Mouse (Mus musculus) adrenal gland, adult 8-10 months (tissue): Measurements from ENCODE around the gene Olfr1057. TPM values are rescaled to one million over a fixed set of nuclear protein-coding genes. Genes with fewer than 3 reads are reported as not detected.
"Not testable (repeated sequence)": the region's sequence is repeated elsewhere in the genome, so short reads cannot be mapped to it uniquely, and the experiment has no call there.

Experiments
- DNase-seq: peaks from one replicate; pipeline ENCODE4 v3.0.0; 2022
- total RNA-seq, 4 experiments: library from RNA; stranded (reverse); gene quantifications; 2 replicates each; pipeline ENCODE4 v1.2.4; 2022

Olfr1057 gene
- total RNA-seq: not detected

- DNase-seq: no peak
Measured at GRCm38 (mm10) chr2:86378293-86378692, at the start of gene Olfr1057. Gene Olfr1057, minus strand, starts transcription at chr2:86378393.

DNA sequence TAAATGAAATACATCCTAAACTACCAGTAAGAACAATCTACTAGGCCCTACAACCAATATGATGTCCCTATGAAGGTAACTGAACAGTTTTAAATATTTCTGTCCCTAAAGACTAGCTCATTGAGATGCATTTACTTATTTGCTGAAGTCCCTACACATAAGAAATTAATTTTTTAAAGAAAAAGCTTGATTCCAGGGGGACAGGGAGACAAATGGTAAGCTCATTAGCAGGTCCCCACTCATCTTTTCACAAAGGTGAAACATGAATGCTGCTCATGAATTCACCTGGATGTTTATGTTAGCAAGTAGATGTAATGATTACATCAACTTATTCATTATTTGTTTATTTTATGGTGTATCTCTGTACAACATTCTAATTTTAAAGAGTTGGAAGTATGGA is 48.5 kb upstream of the Olfr1057 start, which contains the start of gene Olfr1062:
Olfr1062 (minus strand) TSS at position 101 of the 400 bp plus-strand sequence.
- DNase-seq: not testable (repeated sequence)

DNA sequence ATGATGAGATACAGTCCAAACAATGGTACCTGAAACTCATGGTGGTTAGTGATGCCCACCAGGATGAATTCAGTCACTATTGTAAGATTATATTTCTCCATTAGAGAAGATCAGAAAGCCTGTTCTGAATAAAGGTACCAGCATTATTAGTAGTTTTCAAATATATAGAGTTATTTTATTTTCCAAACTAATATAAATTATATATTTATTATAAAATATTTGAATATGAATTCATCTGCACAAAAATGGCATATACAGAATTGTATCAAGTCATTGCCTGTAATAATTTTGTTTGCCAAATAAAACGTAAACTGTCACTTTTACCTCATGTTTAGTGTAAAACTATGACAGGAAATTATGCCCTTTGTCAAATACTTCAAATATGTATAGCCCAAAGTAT is 35.8 kb upstream of the Olfr1057 start, which contains the start of gene Olfr1061:
Olfr1061 (minus strand) TSS at position 101 of the 400 bp plus-strand sequence.
- DNase-seq: no peak

- no peak for DNase-seq
Measured at GRCm38 (mm10) chr2:86395114-86395513, 16.9 kb upstream of the Olfr1057 start.

- not testable (repeated sequence) for DNase-seq
Measured at GRCm38 (mm10) chr2:86388461-86388860, 10.3 kb upstream of the Olfr1057 start, which contains the start of gene Olfr1058. Gene Olfr1058, minus strand, starts transcription at chr2:86388561.

DNA sequence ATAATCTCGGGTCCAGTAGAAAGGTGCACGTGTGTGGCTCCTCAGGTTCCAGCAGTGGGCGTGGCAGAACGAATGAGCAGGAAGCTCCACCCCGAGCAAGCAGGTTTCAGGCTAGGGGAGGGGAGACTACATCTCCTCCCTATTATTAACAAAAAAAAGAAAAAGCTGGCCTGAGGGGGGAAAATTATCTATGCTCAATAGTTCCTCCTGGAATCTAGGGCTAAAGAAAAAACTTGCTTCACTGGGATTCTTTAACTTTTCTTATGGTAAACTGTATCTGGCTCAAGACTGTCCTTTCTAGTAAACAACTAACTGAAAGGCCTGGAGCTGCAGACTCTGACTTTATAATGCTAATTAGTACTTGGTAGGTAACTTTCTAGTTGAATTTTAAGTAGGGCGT is 11.9 kb downstream of the Olfr1057 start:
- DNase-seq: not testable (repeated sequence)

- DNase-seq: no peak
Measured at GRCm38 (mm10) chr2:86362369-86362768, 15.8 kb downstream of the Olfr1057 start, which contains the start of gene Olfr1056. Gene Olfr1056, minus strand, starts transcription at chr2:86362469.

GRCm38 (mm10) chr2:86351751-86352150 is 26.4 kb downstream of the Olfr1057 start:
- not testable (repeated sequence) for DNase-seq

DNA sequence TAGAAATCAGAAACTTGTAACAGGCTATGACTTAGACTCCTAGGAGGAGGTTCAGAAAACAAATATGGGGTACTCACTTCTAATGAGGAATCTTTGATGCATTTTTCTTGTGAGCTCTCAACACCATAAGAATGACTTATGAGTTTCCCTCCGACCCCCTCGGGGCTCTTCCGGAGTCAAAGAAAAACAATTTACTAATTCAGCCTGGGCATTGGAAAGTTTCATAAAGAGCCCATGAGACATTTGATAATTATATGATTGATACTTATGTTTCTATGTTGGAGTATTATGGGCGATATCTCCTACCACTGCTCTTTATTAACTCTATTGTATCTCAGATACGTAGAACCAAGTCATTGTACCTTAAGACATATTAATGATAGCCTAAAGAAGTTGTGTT is 28.0 kb downstream of the Olfr1057 start, which contains the start of gene Olfr1055:
Olfr1055 (minus strand) TSS at position 101 of the 400 bp plus-strand sequence.
- DNase-seq: no peak

- DNase-seq: no peak
Measured at GRCm38 (mm10) chr2:86335333-86335732, 42.9 kb downstream of the Olfr1057 start, which contains the start of gene Olfr1054. Gene Olfr1054, minus strand, starts transcription at chr2:86335433.

Other genes with a start within 250 kb of the Olfr1057 start
- not detected for gene Olfr1039, start 242.5 kb downstream of the Olfr1057 start, total RNA-seq
- not detected for gene Olfr1040, start 231.7 kb downstream of the Olfr1057 start, total RNA-seq
- gene Olfr1042, start 216.6 kb downstream of the Olfr1057 start, total RNA-seq: not detected
- not detected for gene Olfr1043, start 210.9 kb downstream of the Olfr1057 start, total RNA-seq
- not detected for gene Olfr1044, start 200.6 kb downstream of the Olfr1057 start, total RNA-seq
- not detected for gene Olfr52, start 192.7 kb downstream of the Olfr1057 start, total RNA-seq
- not detected for gene Olfr1045, start 175.4 kb downstream of the Olfr1057 start, total RNA-seq
- gene Olfr1046, start 159.1 kb downstream of the Olfr1057 start, total RNA-seq: not detected
- gene Olfr1047, start 147.0 kb downstream of the Olfr1057 start, total RNA-seq: not detected
- not detected for gene Olfr1048, start 138.1 kb downstream of the Olfr1057 start, total RNA-seq
- gene Olfr1049, start 120.1 kb downstream of the Olfr1057 start, total RNA-seq: not detected
- gene Olfr1051, start 99.3 kb downstream of the Olfr1057 start, total RNA-seq: not detected
- gene Olfr1052, start 85.9 kb downstream of the Olfr1057 start, total RNA-seq: not detected
- gene Olfr1053, start 63.1 kb downstream of the Olfr1057 start, total RNA-seq: not detected
- gene Olfr1054, start 43.0 kb downstream of the Olfr1057 start, total RNA-seq: not detected
- gene Olfr1055, start 28.1 kb downstream of the Olfr1057 start, total RNA-seq: not detected
- not detected for gene Olfr1056, start 15.9 kb downstream of the Olfr1057 start, total RNA-seq
- gene Olfr1058, start 10.2 kb upstream of the Olfr1057 start, total RNA-seq: not detected
- gene Olfr1061, start 35.7 kb upstream of the Olfr1057 start, total RNA-seq: not detected
- gene Olfr1062, start 48.4 kb upstream of the Olfr1057 start, total RNA-seq: not detected
- not detected for gene Olfr1065, start 72.2 kb upstream of the Olfr1057 start, total RNA-seq
- gene Olfr1066, start 77.9 kb upstream of the Olfr1057 start, total RNA-seq: not detected
- not detected for gene Olfr228, start 109.0 kb upstream of the Olfr1057 start, total RNA-seq
- gene Olfr1076, start 130.1 kb upstream of the Olfr1057 start, total RNA-seq: not detected
- gene Olfr1079, start 164.1 kb upstream of the Olfr1057 start, total RNA-seq: not detected
- gene Olfr1080, start 179.8 kb upstream of the Olfr1057 start, total RNA-seq: not detected
- not detected for gene Olfr1082, start 220.6 kb upstream of the Olfr1057 start, total RNA-seq